Mouse (Mus musculus) kidney, adult 9 months (tissue): ENCODE measurements at regions not wholly inside any gene's neighbourhood (a gene's known extent, or its start where the extent isn't known, plus 50 kb on each side); places are given as distances from the start of the nearest gene placed in this dataset.

Source experiments
- DNase-seq: peaks from one replicate; pipeline ENCODE4 v3.0.0; 2022

DNA sequence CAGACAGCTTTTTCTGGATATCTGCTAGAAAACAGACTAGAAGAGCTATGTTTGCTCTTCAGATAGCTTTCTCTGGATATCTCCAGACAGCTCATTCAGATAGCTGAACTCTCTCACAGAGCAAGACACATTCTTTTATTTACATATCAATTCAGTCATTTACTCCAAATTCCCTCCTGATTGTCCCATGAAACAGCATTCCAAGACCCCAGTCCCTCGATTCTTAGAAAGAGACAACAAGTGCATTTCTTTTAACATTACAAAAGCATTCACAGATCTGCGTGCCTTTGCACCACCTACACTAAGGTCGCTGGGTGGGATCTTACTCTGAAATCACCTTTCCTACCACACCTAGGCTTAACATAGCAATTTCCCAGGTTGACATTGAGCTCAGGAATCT, 1039.5 kb upstream of the Ddx18 start:
- DNase-seq, result no peak

DNA sequence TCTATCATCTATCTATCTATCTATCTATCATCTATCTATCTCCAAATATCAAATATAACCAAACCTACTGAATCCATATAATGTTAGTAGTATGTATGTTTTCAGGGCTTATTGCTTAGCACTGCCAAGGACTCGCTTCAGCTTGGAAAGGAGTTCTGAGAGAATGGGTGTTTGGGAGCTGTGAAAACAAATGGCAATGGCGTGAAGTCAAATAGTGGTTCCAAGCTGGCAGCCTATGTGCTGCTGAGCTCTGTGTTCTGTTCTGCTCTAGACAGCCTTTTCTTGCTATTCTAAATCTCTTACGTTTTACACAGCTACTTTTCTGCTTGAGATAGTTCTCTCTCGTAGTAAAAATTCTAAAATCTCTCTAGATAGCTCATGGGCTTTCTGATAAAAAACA, 1008.2 kb upstream of the Ddx18 start:
- no peak for DNase-seq

DNA sequence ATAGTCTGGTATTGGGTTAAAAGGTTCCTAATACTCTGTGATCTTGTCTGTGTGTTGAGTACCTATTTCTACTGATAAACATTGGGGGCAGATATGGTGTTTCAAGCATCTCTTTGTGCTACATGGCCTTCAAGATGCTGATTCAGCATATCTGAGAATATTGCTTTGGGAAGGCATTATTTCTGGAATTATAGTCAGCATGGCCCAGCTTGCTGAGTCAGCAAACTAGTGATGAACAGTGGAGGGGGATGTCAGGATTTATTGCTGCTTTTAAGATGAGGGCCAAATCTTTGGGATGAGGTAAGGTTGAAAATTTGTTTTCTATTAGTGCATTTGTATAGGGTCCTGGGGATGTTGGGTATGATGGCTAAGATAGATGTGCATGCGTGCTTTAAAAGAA, 983.8 kb upstream of the Ddx18 start:
- DNase-seq, result no peak

DNA sequence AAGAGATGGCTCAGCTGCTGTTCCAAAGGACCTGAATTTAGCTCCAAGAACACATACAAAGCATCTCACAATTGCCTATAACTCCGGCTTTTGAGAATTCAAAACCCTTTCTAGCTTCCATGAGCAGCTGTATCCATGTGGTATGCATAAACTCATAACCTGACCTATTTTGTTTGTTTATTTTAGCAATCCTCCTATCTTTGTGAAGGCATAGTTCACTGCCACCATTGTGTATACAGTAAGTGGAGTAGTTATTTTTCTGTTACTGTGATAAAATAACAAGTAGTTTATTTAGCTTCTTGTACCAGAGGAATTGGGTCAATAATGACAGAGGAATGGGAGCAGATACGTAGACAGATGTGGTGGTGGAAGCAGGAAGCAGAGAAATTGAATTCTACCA, 941.8 kb upstream of the Ddx18 start:
- no peak for DNase-seq

DNA sequence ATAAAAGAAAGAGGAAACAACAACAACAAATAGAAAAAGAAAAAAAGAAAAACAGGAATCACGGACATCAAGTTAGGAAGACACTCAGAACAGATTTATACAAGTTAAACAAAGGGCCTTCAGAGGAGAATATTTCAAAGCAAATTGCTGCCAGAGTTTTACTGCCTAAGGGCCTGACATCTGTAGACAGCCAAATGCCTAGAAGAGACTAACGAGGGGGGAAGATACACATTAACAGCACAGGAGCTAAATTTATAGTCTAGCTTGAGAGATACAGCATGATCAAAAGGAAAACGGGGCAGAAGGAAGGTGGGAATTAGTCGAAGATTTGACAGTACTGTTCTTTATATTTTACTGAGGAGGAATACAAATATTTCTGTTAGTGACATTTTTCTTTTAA, 933.9 kb upstream of the Ddx18 start:
- DNase-seq, result no peak

DNA sequence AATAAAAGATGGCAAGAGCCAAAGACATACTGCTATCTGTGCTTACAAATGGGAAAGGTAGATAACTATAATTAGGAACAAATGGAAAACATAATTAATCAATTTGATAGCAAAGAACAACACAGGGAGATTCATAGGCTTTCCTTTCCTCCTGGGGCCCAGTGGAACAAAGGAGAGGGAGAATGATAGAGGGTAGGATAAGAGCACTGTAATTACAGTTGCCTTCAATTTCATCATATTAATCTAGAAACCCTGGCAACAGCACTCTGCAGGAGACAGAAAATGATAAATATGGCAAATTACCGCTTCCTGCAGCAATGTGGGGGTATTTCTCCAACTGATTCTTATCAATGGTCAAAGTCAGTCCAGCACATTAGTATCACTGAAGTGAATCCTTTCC, 910.2 kb upstream of the Ddx18 start:
- DNase-seq, result no peak

DNA sequence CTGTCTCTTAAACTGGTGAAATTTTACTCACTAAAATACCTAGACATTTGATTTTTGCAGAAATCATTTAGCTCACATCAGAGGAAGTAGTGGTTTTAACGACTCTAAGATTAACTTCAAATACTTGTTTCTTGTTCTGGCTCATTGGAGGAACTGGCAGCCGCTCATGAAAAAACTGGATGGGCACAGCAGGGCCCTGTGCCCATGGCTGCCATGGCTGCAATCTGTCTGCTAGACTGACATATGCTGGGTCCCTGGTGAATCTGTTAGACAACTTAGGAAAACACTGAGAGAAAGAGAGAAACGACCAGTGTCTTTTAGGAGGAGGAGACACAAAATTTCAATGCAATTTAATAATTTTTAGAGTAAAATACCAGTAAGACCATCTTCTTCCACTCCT, 896.1 kb upstream of the Ddx18 start:
- DNase-seq, result no peak

DNA sequence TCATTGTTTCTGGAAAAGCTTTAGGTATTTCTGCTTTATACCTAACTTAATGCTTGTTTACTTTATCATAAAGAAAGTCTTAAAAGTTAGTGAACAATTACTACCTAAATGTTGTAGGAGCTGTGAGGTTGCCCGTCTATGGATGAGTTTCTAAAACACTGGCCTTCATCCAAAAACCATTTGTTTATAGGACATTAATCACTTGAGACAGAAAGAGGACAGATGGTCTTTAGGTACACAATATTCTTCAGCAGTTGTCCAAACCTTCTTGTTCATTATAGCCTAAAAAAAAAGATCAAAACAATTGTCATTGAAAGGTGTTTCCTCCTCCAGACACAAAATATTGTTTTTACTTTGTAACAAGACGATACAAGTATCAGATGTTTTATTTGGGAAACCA, 891.3 kb upstream of the Ddx18 start:
- no peak for DNase-seq

DNA sequence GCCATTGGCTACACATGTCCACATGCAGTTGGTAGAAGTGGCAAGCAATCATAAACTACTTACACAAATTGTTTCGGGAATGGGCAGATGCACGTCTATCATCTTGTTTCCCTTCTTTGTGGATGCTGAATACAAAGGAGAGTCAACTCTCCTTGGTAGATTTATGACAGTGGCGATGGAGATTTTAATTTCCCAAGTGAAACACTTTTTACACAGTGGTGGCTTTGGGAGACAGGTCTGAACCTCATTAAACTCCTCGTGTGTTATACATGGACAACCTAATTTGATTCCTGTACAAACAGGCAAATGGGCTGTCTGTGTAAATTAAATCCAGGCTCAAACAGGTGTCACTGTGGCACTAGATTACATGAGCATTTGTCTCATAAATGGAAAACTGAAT, 887.1 kb upstream of the Ddx18 start:
- no peak for DNase-seq

DNA sequence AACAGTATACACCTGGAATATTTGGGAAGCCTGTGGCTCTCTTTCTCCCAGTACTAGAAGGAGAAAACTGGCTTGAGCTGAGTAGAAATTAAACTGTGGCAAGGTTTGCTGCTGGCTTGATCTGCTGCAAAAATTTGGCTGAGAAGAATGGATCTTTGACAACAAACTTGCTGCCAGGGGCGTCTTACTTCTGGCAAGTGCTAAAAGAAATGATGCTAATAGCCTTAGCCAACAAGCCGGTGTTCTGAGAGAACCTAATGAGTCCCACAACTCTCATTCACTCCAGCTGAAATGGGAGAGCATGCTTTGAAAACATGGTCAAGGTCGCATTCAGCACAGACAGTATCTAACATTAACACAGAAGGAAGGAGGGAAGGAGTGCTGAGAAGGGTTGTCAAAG, 885.8 kb upstream of the Ddx18 start:
- no peak for DNase-seq

DNA sequence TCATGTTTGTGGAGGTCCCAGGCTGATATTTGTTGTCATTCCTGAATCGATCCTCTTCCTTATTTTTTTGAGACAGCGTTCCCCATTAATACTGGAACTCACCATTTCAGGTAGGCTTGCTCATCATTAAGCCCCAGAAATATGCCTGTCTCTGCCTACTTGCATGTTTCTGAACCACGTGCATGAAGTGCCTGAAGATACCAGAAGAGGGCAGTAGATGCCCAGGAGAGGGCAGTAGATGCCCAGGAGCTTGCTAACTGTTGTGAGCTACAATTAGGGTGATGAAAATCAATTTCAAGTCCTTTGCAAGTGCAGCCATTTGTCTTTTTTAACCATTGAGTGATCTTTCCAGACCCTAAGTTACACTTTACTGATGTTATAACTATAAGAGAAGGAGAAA, 871.6 kb upstream of the Ddx18 start:
- DNase-seq, result peak; percentile 56

DNA sequence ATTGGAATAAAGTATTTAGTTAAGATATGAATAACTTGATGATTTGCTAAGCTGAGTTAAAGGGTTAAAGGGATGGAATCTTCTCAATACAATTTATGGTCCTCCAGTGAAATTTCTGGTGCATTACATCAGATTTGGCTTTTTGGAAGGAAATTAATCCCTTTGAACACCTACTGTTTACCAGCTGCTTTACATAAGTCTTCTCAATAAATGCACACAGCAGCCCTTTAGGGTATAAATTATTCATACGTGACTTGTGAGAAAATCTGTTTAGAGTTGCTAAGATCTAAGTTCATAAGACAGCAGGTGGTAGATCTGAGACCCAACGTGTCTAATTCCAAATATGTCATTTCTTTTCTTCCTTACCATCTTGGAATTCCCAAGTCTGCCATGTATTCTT, 855.7 kb upstream of the Ddx18 start:
- DNase-seq, result no peak

DNA sequence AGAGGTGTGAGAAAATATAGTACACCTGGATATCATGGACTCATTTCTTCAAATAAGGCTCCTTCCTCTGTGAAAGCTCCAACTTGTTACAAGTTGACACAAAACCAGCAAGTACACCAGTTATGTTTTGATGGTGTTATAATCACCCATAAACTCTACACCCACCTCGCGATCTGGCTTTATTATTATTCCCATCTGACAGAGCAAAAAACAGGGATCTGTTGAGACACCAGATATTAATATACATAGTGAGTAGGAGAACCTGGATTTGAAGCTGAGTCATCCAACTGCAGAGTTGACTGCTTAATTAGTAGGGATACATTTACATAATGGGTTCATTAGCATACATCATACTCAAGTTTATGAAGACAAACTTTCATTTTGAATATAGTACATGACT, 828.6 kb upstream of the Ddx18 start:
- no peak for DNase-seq

DNA sequence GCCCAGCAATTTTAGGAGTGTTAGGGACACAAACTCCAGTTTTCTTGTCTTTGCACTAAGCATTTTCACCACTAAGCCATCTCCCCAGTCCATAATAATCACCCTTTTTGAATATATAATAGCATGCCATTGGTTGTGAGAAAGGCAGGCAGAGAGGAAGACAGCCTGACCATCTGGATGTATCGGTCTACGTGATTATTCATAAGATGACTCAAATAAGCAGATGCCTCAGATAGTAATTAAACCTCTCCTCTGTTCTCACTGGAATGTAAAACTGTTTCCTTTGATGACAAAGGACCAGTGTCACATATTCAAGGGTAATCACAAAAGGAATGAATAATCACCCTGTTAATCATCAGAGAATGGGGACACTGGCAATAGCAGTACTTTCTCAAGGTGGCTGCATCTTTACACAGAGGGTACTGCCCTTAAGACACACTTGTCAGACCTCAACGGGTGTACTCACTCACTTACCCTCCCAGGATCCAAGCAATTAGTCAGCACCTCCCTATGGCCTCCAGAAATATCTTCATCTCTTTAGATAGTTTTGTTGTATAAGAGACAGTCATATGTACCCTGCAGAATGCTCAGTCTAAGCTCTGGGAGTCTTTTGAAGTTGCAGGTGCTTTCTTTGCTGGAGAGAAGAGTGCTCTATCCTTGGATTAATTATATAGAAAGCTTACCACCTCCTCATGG, 826.0 kb upstream of the Ddx18 start:
- no peak for DNase-seq

DNA sequence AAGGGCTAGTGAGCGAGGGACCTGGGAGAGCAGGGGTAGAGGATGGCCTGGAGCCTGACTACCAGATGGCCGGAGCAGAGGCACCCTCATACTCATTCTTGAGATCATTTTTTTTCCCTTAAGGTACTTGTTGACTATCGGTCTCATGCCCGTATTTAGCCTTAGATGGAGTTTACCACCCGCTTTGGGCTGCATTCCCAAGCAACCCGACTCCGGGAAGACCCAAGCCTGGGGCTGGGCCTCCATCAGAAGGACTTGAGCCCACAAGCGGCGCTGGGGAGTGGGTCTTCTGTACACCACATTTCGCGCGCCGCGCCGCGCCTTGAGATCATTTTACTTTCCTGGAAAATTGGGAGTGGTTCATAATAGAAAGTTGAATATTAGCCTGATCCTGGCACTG, 789.2 kb upstream of the Ddx18 start:
- peak; percentile 87 for DNase-seq

DNA sequence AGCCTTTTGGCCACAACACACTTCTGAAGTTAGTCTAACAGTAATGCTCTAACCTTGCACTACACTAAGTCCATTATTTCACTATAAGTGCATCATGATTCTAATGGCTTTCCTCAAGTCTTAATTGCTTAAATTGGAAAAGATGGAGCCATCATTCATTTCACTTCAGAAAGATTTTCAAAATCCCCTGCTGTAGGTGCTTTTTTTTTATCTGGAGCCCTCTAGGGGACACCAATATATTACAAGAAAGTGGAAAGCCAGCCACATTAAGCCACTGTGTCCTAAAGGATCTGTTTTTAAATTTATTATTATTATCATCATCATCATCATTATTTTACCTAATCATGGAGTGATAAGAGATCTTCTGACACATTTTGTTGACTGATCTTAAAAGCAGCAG, 783.7 kb upstream of the Ddx18 start:
- DNase-seq, result peak; percentile 1

DNA sequence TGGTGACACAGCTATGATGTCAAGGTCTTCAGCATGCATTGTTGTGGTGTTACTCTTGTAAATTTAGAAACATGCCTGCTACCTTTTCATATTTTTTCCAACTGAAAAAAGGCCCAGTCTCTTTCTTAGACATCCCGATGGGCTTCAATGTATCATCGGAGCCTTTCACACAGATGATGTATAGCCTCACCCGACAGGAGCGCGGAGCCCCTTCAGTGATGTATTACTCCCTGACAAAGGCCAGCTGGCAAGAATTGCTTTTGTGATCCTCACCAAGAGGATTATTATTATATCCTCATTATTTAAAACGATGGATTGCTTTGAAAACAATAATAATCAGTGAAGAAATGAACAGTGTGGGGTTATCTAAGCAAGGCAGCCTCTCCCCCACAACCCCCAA, 765.5 kb upstream of the Ddx18 start:
- DNase-seq, result no peak

DNA sequence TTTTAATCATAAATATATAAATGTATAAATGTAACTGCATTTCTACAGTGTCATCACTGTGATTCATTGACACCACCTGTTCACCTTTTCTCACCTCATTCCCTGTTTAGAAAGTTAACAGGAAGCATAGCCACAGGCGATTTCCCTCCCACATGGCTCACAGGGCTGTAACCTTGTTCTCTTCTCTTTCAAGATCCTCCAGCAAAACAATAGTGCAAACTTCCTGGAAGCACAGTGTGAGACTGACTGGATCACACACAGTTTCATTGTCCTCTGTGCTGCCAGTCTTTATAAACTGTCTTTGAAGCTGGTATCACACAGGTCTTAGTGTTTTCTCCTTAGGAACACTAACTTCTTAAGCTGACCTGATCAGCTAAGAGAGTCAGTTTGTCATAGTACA, 760.5 kb upstream of the Ddx18 start:
- no peak for DNase-seq
